Mouse (Mus musculus) natural killer cell, adult 2 months (primary cell): ENCODE data around the gene Ppat.

Experiments used
- DNase-seq, 2 experiments: peaks; one replicate each; pipeline ENCODE4 v3.0.0; 2022; ENCODE audit warnings: low spot score in 2 of 2

Gene Ppat

DNA sequence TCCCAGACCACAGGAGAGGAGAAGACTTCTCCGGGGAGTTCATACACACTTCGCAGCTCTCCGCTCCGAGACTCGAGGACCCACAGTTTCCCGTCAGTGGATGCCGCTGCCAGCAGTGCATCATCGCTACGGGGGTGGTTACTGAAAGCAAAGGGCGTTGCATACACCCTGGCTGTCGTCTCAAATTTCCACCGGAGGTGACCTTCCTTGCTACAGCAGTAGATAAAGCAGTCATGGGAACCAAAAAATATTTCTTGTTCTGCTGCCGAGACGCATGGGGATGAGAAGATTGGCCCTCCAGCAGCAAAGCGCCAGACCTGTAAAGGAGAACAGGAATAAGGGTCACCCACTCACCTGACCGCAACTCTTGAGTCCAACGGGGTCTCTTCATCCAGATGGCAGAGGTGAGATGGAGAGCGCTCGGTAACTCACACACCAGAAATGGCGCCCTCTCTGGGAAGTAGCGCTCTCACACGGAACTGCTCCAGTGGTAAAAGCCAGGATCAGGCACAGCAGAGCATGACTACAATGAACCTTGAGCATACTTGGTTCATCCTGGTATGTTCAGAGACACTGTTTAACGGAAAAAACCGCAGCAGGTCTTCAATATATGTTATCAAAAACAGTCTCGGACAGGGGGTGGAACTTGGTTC, 75.1 kb downstream of the Ppat start:
- DNase-seq, result no peak

GRCm38 (mm10) chr5:76869553-76869952, 81.8 kb downstream of the Ppat start:
- no peak for DNase-seq

DNA sequence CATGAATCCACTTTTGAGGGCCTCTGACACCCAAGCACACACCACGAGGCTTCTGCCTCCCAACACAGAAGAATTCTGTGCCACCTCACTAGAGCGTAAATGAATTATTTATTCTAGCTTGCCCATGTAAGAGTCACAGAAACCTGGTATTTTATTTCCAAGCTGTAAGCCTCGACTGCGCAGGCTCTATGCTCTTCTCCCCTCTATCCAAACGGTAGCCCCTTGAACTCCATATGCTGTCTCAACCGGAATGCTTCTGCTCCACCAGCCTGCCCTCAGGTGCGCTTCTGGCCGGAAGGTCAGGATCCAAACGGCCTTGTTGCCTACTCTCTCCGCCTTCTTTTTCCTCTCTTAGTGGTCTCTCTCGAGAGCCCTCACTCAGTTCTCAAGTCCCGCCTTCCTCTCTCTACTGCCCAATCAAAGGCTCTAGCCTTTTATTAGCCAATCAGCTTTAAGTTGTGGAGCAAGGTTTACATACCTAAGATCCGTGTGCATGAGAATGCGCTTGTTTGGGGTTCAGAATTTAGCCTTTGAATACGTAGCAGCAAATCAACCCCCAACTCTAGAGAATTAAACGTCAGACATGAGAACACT, 82.6 kb downstream of the Ppat start:
- peak; percentile 6 to 22 for DNase-seq

DNA sequence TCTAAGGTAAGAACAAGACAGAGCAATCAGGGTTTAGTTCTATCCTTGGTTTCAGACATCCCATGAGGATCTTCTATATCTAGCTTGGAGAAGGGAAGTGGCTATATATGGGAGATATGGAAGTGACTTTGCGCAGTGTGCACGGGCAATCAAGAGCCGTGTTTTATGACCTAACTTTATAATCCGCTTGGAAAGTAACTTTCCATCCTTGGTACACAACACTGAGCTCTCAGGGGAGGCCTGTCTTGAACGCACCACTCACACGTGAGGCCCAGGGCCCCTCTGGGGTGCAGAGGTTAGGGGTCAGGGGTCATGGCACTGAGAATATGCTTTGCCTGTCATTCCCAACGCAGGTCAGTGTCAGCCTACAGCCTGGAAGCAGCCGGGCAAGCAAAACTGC, 84.6 kb downstream of the Ppat start:
- DNase-seq, result no peak
